Mouse (Mus musculus): Measurements from ENCODE around the gene Pvr.

DNA sequence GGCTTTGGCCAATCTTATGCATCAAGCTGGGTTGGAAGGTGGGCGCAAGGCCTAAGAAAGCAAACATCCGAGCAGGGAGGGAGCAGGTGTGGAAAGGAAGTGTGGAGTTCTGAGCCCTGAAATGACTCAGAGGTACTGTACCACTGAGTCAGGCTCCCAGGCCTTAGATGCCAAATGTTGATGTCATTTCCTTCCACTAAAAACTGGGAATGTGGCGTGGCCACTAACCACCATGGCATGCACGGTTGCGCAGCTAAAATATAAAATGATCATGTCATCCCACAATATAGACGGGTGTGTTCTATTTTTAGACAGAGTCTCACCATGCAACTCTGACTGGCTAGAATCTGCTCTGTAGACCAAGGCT, 9.7 kb downstream of the Pvr start:
- TF ChIP-seq CTCF (IDR thresholded peaks at IDR 0.05; ENCODE audit: borderline replicate concordance, control insufficient read depth, extremely low read depth, insufficient read depth, low read length, poor library complexity) (no peak), POLR2A (IDR thresholded peaks at IDR 0.05; ENCODE audit: control insufficient read depth, extremely low read depth, insufficient read depth, low read length, poor library complexity) (no peak)
